22 mouse cellular contexts compared by ENCODE assay signal in genomic region chr9:86281147-86281467, GRCm38 (mm10).
DNase-seq lines count a peak whose midpoint lies in the region; ATAC-seq lines count a peak whose summit lies in the region.
"Had no signal": no experiment of that assay in that cellular context is flagged by ENCODE, and none has a peak within 500 bp of the region (broad histone marks: within the 10 kb centered on the region; RNA-seq: fewer than 3 reads in every experiment).

No protein-coding gene starts in this region.

- DNase-seq in heart, postnatal 14 days, result no peak
- no peak for DNase-seq in heart, postnatal 25 days (ENCODE audit: low spot score)
- peak; percentile 4 for DNase-seq in layer of hippocampus, adult 9-11 months
- DNase-seq in layer of hippocampus, postnatal 36 days, result no peak
- no peak for DNase-seq in right cerebral cortex, postnatal 36 days (ENCODE audit: low spot score in 2 of 2)
- DNase-seq: adrenal gland, adult 2 months; adrenal gland, postnatal 25 days; cerebellum, adult 2 months; cerebellum, postnatal 10 days; gastrocnemius, postnatal 10 days; kidney, adult 8-10 months had no signal

- no peak for ATAC-seq in heart, embryonic 11.5 days (replicated peaks; ENCODE audit: insufficient number of reproducible peaks, low FRiP score, low TSS enrichment)
- ATAC-seq in heart, embryonic 15.5 days (replicated peaks; ENCODE audit: insufficient number of reproducible peaks, insufficient read depth, low FRiP score, low read depth), result no peak
- ATAC-seq: forebrain, embryonic 14.5 days; inflammation-experienced regulatory T-cells, adult 6 months; intestine, postnatal 0 days; Patski had no signal

- peaks cover 6% of the 10 kb centered on the region for H3K9me3 ChIP-seq in heart, embryonic 11.5 days (replicated peaks; ENCODE audit: control insufficient read depth, low read length)
- no peaks in the 10 kb centered on the region for H3K9me3 ChIP-seq in heart, embryonic 15.5 days (replicated peaks)
- H3K9me3 ChIP-seq: hindbrain, embryonic 15.5 days had no signal

- H3K4me1 ChIP-seq in heart, embryonic 11.5 days (ENCODE audit: control insufficient read depth, insufficient read depth, low read length), result peaks cover 15% of the 10 kb centered on the region
- H3K4me1 ChIP-seq in heart, embryonic 15.5 days (replicated peaks), result peaks cover 14% of the 10 kb centered on the region
- H3K4me1 ChIP-seq: embryonic facial prominence, embryonic 15.5 days had no signal

- H3K36me3 ChIP-seq in heart, embryonic 11.5 days (ENCODE audit: control insufficient read depth, insufficient read depth, low read length), result no peaks in the 10 kb centered on the region
- no peaks in the 10 kb centered on the region for H3K36me3 ChIP-seq in heart, embryonic 15.5 days
- H3K36me3 ChIP-seq: embryonic facial prominence, embryonic 15.5 days; forebrain, embryonic 10.5 days; hindbrain, embryonic 15.5 days had no signal

- intact Hi-C loops in heart, postnatal 14 days (cut with DNase I), result no loop called here
- intact Hi-C loops in heart, postnatal 25 days (cut with DNase I), result no loop called here

- peak overlapping the region; percentile 19; the same call in 1 of the 2 replicates for H3K4me2 ChIP-seq in heart, embryonic 11.5 days
- peak overlapping the region; percentile 11; the same call in 1 of the 2 replicates for H3K4me2 ChIP-seq in heart, embryonic 15.5 days
- H3K4me2 ChIP-seq: embryonic facial prominence, embryonic 15.5 days; hindbrain, embryonic 15.5 days had no signal

- 51% methylated on average over 4 of the region's 4 CpGs for WGBS in heart, embryonic 11.5 days (ENCODE audit: insufficient replicate concordance)
- WGBS in heart, embryonic 15.5 days, result 46% methylated on average over 4 of the region's 4 CpGs

- no peaks in the 10 kb centered on the region for H3K27me3 ChIP-seq in heart, embryonic 11.5 days (ENCODE audit: control insufficient read depth, insufficient read depth, low read length)
- H3K27me3 ChIP-seq in heart, embryonic 15.5 days, result no peaks in the 10 kb centered on the region
- H3K27me3 ChIP-seq: CH12.LX; embryonic facial prominence, embryonic 15.5 days; hindbrain, embryonic 15.5 days; Patski had no signal

- H3K27ac ChIP-seq in heart, embryonic 11.5 days (ENCODE audit: low read depth, low read length), result 0 out of 2 replicates have a peak overlapping the region, but pooled peaks have one; percentile 22
- H3K27ac ChIP-seq in heart, embryonic 15.5 days, result no peak overlapping the region
- H3K27ac ChIP-seq: embryonic facial prominence, embryonic 15.5 days; forebrain, embryonic 10.5 days; hindbrain, embryonic 15.5 days had no signal

- H3K4me3 ChIP-seq in heart, embryonic 11.5 days (ENCODE audit: low read depth, low read length), result no peak overlapping the region
- no peak overlapping the region for H3K4me3 ChIP-seq in heart, embryonic 15.5 days
- H3K4me3 ChIP-seq: embryonic facial prominence, embryonic 15.5 days; erythroblast, embryonic 14.5 days; forebrain, embryonic 10.5 days; hindbrain, embryonic 15.5 days had no signal

- no peak overlapping the region for H3K9ac ChIP-seq in heart, embryonic 11.5 days (ENCODE audit: low read depth, low read length)
- H3K9ac ChIP-seq in heart, embryonic 15.5 days, result no peak overlapping the region
- H3K9ac ChIP-seq: embryonic facial prominence, embryonic 15.5 days; hindbrain, embryonic 15.5 days had no signal
